Mouse (Mus musculus): ENCODE data around the gene Mtmr1.

- no peak for TF ChIP-seq CTCF (IDR thresholded peaks at IDR 0.05; ENCODE audit: low read depth, low read length)
- no peak for TF ChIP-seq GATA1 (IDR thresholded peaks at IDR 0.05; ENCODE audit: borderline replicate concordance, low read length)
- TF ChIP-seq POLR2AphosphoS5 (IDR thresholded peaks at IDR 0.05; ENCODE audit: insufficient replicate concordance, low read depth, low read length): no peak
- TF ChIP-seq GATA2 (IDR thresholded peaks at IDR 0.05; ENCODE audit: borderline replicate concordance, low read depth, low read length): no peak
- no peak for TF ChIP-seq TAL1 (conservative IDR thresholded peaks at IDR 0.05; ENCODE audit: low read depth, low read length)
Measured at GRCm38 (mm10) chrX:71365510-71365909, 950 bp downstream of the Mtmr1 start.
